Mouse (Mus musculus): ENCODE results near the gene Fgfr2. TPM values are rescaled to one million over a fixed set of nuclear protein-coding genes. Genes with fewer than 3 reads are reported as not detected.

Gene Fgfr2
- polyA plus RNA-seq, 1 experiment from 2014 or later: 47.9 TPM

DNA sequence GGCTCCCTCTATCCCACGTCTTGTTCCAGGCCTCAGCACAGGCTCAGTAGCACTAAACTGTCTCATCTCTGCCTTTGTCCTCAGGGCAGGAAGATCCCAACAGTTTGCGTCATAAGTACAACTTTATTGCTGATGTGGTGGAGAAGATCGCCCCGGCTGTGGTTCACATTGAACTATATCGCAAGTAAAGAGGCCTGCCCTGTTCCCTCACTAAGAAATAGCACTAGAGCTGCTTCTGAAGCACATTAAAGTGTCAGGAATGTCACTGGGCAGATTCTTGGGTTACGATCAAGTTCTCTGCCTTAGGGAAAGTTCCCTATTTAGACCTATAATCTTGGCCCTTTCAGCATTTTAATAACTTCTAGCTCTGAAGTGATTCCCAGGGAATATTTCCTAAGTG is 2161.7 kb downstream of the Fgfr2 start:
- H3K4me3 ChIP-seq: no peak overlapping the region
- no peak overlapping the region for H3K27ac ChIP-seq
- no peak for ATAC-seq
- no peaks in the 10 kb centered on the region for H3K27me3 ChIP-seq
- H3K9me3 ChIP-seq (replicated peaks): no peaks in the 10 kb centered on the region
- peaks cover 12% of the 10 kb centered on the region for H3K4me1 ChIP-seq
- H3K36me3 ChIP-seq (ENCODE audit: poor library complexity, severe bottlenecking): no peaks in the 10 kb centered on the region
- H3K4me2 ChIP-seq: no peak overlapping the region
- no peak overlapping the region for H3K9ac ChIP-seq
- 97% methylated on average over 6 of the region's 6 CpGs for WGBS

- H3K9ac ChIP-seq: no peak overlapping the region
- 59% methylated on average over 7 of the region's 7 CpGs for WGBS
- H3K27me3 ChIP-seq: no peaks in the 10 kb centered on the region
- H3K36me3 ChIP-seq (ENCODE audit: poor library complexity, severe bottlenecking): no peaks in the 10 kb centered on the region
- no peak overlapping the region for H3K4me2 ChIP-seq
- no peak for ATAC-seq
- H3K27ac ChIP-seq: no peak overlapping the region
- H3K9me3 ChIP-seq (replicated peaks): no peaks in the 10 kb centered on the region
- peaks cover 4% of the 10 kb centered on the region; the same call in 1 of the 2 replicates for H3K4me1 ChIP-seq
- H3K4me3 ChIP-seq: no peak overlapping the region
Measured at GRCm38 (mm10) chr7:130959868-130960267, 2163.3 kb downstream of the Fgfr2 start.

- H3K4me2 ChIP-seq: no peak overlapping the region
- no peak overlapping the region for H3K9ac ChIP-seq
Measured at GRCm38 (mm10) chr7:130958551-130958950, 2164.6 kb downstream of the Fgfr2 start.

GRCm38 (mm10) chr7:130954177-130954601 is 2169.0 kb downstream of the Fgfr2 start:
- H3K27ac ChIP-seq: no peak overlapping the region
- no peaks in the 10 kb centered on the region for H3K9me3 ChIP-seq (replicated peaks)
- H3K4me3 ChIP-seq: no peak overlapping the region
- WGBS: 91% methylated on average over 10 of the region's 10 CpGs
- H3K4me1 ChIP-seq: no peaks in the 10 kb centered on the region
- no peak overlapping the region for H3K4me2 ChIP-seq
- no peaks in the 10 kb centered on the region for H3K27me3 ChIP-seq
- H3K9ac ChIP-seq: no peak overlapping the region
- ATAC-seq: peak; percentile 36; the same call in 1 of the 2 replicates
- no peaks in the 10 kb centered on the region for H3K36me3 ChIP-seq (ENCODE audit: poor library complexity, severe bottlenecking)

More at GRCm38 (mm10) chr7:130958551-130958950, 2164.6 kb downstream of the Fgfr2 start:
- H3K9me3 ChIP-seq (replicated peaks): no peaks in the 10 kb centered on the region
- ATAC-seq: no peak
- H3K27me3 ChIP-seq: no peaks in the 10 kb centered on the region
- no peaks in the 10 kb centered on the region for H3K36me3 ChIP-seq (ENCODE audit: poor library complexity, severe bottlenecking)
- H3K27ac ChIP-seq: no peak overlapping the region
- no peak overlapping the region for H3K4me3 ChIP-seq
- H3K4me1 ChIP-seq: no peaks in the 10 kb centered on the region
- 59% methylated on average over 7 of the region's 7 CpGs for WGBS

GRCm38 (mm10) chr7:130953376-130953775 is 2169.8 kb downstream of the Fgfr2 start:
- no peaks in the 10 kb centered on the region for H3K4me1 ChIP-seq
- 85% methylated on average over 10 of the region's 10 CpGs for WGBS
- H3K9me3 ChIP-seq (replicated peaks): no peaks in the 10 kb centered on the region
- H3K27ac ChIP-seq: no peak overlapping the region
- no peak for ATAC-seq
- no peak overlapping the region for H3K9ac ChIP-seq
- H3K4me2 ChIP-seq: no peak overlapping the region
- no peaks in the 10 kb centered on the region for H3K27me3 ChIP-seq
- no peaks in the 10 kb centered on the region for H3K36me3 ChIP-seq (ENCODE audit: poor library complexity, severe bottlenecking)
- H3K4me3 ChIP-seq: no peak overlapping the region

GRCm38 (mm10) chr7:130951004-130951403 is 2172.1 kb downstream of the Fgfr2 start:
- H3K4me3 ChIP-seq: no peak overlapping the region
- H3K9ac ChIP-seq: no peak overlapping the region
- no peak overlapping the region for H3K4me2 ChIP-seq
- H3K9me3 ChIP-seq (replicated peaks): no peaks in the 10 kb centered on the region
- H3K27ac ChIP-seq: no peak overlapping the region
- H3K27me3 ChIP-seq: no peaks in the 10 kb centered on the region
- H3K4me1 ChIP-seq: no peaks in the 10 kb centered on the region
- 86% methylated on average over 5 of the region's 5 CpGs for WGBS
- no peaks in the 10 kb centered on the region for H3K36me3 ChIP-seq (ENCODE audit: poor library complexity, severe bottlenecking)
- no peak for ATAC-seq

- Histone ChIP-seq H3K4me3 (no peak overlapping the region), H3K9me3 (replicated peaks) (no peaks in the 10 kb centered on the region), H3K27ac (no peak overlapping the region), H3K4me1 (no peaks in the 10 kb centered on the region), H3K27me3 (no peaks in the 10 kb centered on the region), H3K36me3 (ENCODE audit: poor library complexity, severe bottlenecking) (no peaks in the 10 kb centered on the region), H3K4me2 (no peak overlapping the region), H3K9ac (no peak overlapping the region)
- WGBS: 94% methylated on average over 7 of the region's 7 CpGs
- ATAC-seq: no peak
Measured at GRCm38 (mm10) chr7:130950482-130950881, 2172.7 kb downstream of the Fgfr2 start.

DNA sequence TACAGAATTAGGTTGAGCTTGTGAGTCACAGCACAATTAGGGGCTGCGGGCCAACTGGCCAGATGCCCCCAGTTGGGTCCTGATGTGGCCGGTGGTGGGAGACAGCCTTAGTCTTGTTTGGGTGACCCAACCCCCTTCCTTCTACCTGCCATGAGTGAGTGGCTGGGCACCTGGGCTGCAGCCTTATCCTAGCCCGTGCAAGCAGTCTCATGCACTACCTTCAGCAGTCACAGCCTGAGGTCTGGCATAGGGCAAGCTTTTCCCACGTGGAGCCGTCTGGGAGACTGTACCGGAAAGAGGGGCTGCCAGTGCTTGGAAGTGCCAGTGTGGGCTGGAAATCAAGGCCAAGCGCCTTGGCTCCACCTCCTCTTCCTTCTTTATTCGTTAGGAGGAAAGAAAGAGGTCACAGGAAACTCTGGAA is 2173.8 kb downstream of the Fgfr2 start:
- Histone ChIP-seq H3K27ac (no peak overlapping the region), H3K27me3 (no peaks in the 10 kb centered on the region), H3K4me1 (no peaks in the 10 kb centered on the region), H3K4me2 (no peak overlapping the region), H3K9ac (no peak overlapping the region), H3K9me3 (replicated peaks) (no peaks in the 10 kb centered on the region), H3K4me3 (no peak overlapping the region), H3K36me3 (ENCODE audit: poor library complexity, severe bottlenecking) (no peaks in the 10 kb centered on the region)
- ATAC-seq: no peak
- WGBS: 53% methylated on average over 8 of the region's 8 CpGs

- no peak overlapping the region for H3K4me2 ChIP-seq
- H3K9ac ChIP-seq: no peak overlapping the region
- no peak for ATAC-seq
- no peak overlapping the region for H3K27ac ChIP-seq
- H3K4me1 ChIP-seq: no peaks in the 10 kb centered on the region
- WGBS: 70% methylated on average over 5 of the region's 5 CpGs
- H3K9me3 ChIP-seq (replicated peaks): no peaks in the 10 kb centered on the region
- no peaks in the 10 kb centered on the region for H3K27me3 ChIP-seq
- no peaks in the 10 kb centered on the region for H3K36me3 ChIP-seq (ENCODE audit: poor library complexity, severe bottlenecking)
- no peak overlapping the region for H3K4me3 ChIP-seq
Measured at GRCm38 (mm10) chr7:130948563-130949208, 2174.5 kb downstream of the Fgfr2 start.

GRCm38 (mm10) chr7:130946303-130946702 is 2176.8 kb downstream of the Fgfr2 start:
- no peak for ATAC-seq
- no peaks in the 10 kb centered on the region for H3K4me1 ChIP-seq
- WGBS: 92% methylated on average over 12 of the region's 12 CpGs
- H3K27me3 ChIP-seq: no peaks in the 10 kb centered on the region
- no peak overlapping the region for H3K4me2 ChIP-seq
- H3K36me3 ChIP-seq (ENCODE audit: poor library complexity, severe bottlenecking): no peaks in the 10 kb centered on the region
- H3K27ac ChIP-seq: no peak overlapping the region
- H3K4me3 ChIP-seq: no peak overlapping the region
- no peak overlapping the region for H3K9ac ChIP-seq
- no peaks in the 10 kb centered on the region for H3K9me3 ChIP-seq (replicated peaks)

DNA sequence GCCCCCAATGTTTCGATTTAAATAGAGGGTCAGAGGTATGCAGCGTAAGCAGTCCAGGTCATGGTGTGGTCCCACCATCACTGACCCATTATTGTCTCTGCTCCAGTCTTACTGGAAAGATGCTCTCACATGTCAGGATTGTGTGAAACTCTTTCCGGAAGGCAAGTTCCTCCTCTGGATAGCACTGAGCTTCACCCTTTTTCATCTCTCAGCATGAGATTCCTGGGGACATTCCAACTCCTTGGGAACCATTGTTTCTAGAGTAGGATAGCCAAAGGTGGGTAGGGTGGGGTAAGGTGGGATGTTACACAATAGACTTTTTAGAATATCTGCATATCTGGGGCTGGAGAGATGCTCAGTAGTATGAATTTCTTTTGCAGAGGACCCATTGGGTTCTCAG is 2177.4 kb downstream of the Fgfr2 start:
- Histone ChIP-seq H3K9me3 (replicated peaks) (no peaks in the 10 kb centered on the region), H3K36me3 (ENCODE audit: poor library complexity, severe bottlenecking) (no peaks in the 10 kb centered on the region), H3K4me2 (no peak overlapping the region), H3K27ac (no peak overlapping the region), H3K4me3 (no peak overlapping the region), H3K27me3 (no peaks in the 10 kb centered on the region), H3K9ac (no peak overlapping the region), H3K4me1 (no peaks in the 10 kb centered on the region)
- 87% methylated on average over 3 of the region's 3 CpGs for WGBS
- ATAC-seq: no peak

GRCm38 (mm10) chr7:130944766-130945475 is 2178.2 kb downstream of the Fgfr2 start:
- WGBS: 90% methylated on average over 11 of the region's 11 CpGs
- no peaks in the 10 kb centered on the region for H3K36me3 ChIP-seq (ENCODE audit: poor library complexity, severe bottlenecking)
- no peak overlapping the region for H3K4me2 ChIP-seq
- H3K4me3 ChIP-seq: no peak overlapping the region
- no peak for ATAC-seq
- H3K27me3 ChIP-seq: no peaks in the 10 kb centered on the region
- no peak overlapping the region for H3K27ac ChIP-seq
- no peaks in the 10 kb centered on the region for H3K9me3 ChIP-seq (replicated peaks)
- H3K4me1 ChIP-seq: no peaks in the 10 kb centered on the region
- H3K9ac ChIP-seq: no peak overlapping the region

Data from forebrain, embryonic 13.5 days (tissue).